Mouse (Mus musculus): ENCODE data around the gene Rsph6a. TPM values are rescaled to one million over a fixed set of nuclear protein-coding genes. Genes with fewer than 3 reads are reported as not detected.

The Rsph6a gene
- 0.11 TPM in 1 of 2 replicates, not detected in the other for polyA plus RNA-seq (2012; rRNA removed)

GRCm38 (mm10) chr7:19054047-19054776, at the start of gene Rsph6a:
Gene Rsph6a (plus strand): TSS chr7:19054690.
- 44% methylated on average over 33 of the region's 33 CpGs for WGBS
- no peak for DNase-seq (ENCODE audit: low read depth, low spot score)

GRCm38 (mm10) chr7:19005417-19006121, 48.9 kb upstream of the Rsph6a start:
- no peak for DNase-seq (ENCODE audit: low read depth, low spot score)
- 37% methylated on average over 34 of the region's 34 CpGs for WGBS

- WGBS: 3% methylated on average over 12 of the region's 12 CpGs
- no peak for DNase-seq (ENCODE audit: low read depth, low spot score)
These were observed 48.0 kb upstream of the Rsph6a start for GRCm38 (mm10) chr7:19006476-19006875.

GRCm38 (mm10) chr7:19007026-19007977, 47.2 kb upstream of the Rsph6a start:
- WGBS: 28% methylated on average over 13 of the region's 13 CpGs

GRCm38 (mm10) chr7:19010581-19010980, 43.9 kb upstream of the Rsph6a start:
- 57% methylated on average over 7 of the region's 7 CpGs for WGBS

More at GRCm38 (mm10) chr7:19007026-19007977, 47.2 kb upstream of the Rsph6a start:
- no peak for DNase-seq (ENCODE audit: low read depth, low spot score)

GRCm38 (mm10) chr7:19012025-19012621, 42.4 kb upstream of the Rsph6a start:
- 2% methylated on average over 31 of the region's 31 CpGs for WGBS
- DNase-seq (ENCODE audit: low read depth, low spot score): no peak

More at GRCm38 (mm10) chr7:19010581-19010980, 43.9 kb upstream of the Rsph6a start:
- DNase-seq (ENCODE audit: low read depth, low spot score): no peak

- 30% methylated on average over 2 of the region's 2 CpGs for WGBS
- no peak for DNase-seq (ENCODE audit: low read depth, low spot score)
These were observed 41.6 kb upstream of the Rsph6a start for GRCm38 (mm10) chr7:19012882-19013281.

GRCm38 (mm10) chr7:19014452-19014851, 40.0 kb upstream of the Rsph6a start:
- 78% methylated on average over 15 of the region's 15 CpGs for WGBS
- DNase-seq (ENCODE audit: low read depth, low spot score): no peak

- no peak for DNase-seq (ENCODE audit: low read depth, low spot score)
- WGBS: 83% methylated on average over 4 of the region's 4 CpGs
These were observed 38.4 kb upstream of the Rsph6a start for GRCm38 (mm10) chr7:19016042-19016441.

- 77% methylated on average over 7 of the region's 7 CpGs for WGBS
- DNase-seq (ENCODE audit: low read depth, low spot score): no peak
These were observed 36.6 kb upstream of the Rsph6a start for GRCm38 (mm10) chr7:19017909-19018308.

- no peak for DNase-seq (ENCODE audit: low read depth, low spot score)
- 10% methylated on average over 8 of the region's 8 CpGs for WGBS
These were observed 33.4 kb upstream of the Rsph6a start for GRCm38 (mm10) chr7:19021048-19021447.

GRCm38 (mm10) chr7:19022189-19022958, 32.1 kb upstream of the Rsph6a start:
- DNase-seq (ENCODE audit: low read depth, low spot score): no peak
- 23% methylated on average over 18 of the region's 18 CpGs for WGBS

GRCm38 (mm10) chr7:19023357-19023814, 31.1 kb upstream of the Rsph6a start, which contains the start of gene Foxa3:
Gene Foxa3 (minus strand): TSS chr7:19023538.
- no peak for DNase-seq (ENCODE audit: low read depth, low spot score)
- WGBS: 1% methylated on average over 29 of the region's 30 CpGs

- DNase-seq (ENCODE audit: low read depth, low spot score): no peak
- 1% methylated on average over 40 of the region's 50 CpGs for WGBS
These were observed 30.4 kb upstream of the Rsph6a start, which contains the start of gene Sympk for GRCm38 (mm10) chr7:19024096-19024506. Gene Sympk (plus strand): TSS chr7:19024377.

GRCm38 (mm10) chr7:19024581-19025255, 29.8 kb upstream of the Rsph6a start:
- under 1% methylated on average over 36 of the region's 36 CpGs for WGBS
- no peak for DNase-seq (ENCODE audit: low read depth, low spot score)

GRCm38 (mm10) chr7:19028067-19028466, 26.4 kb upstream of the Rsph6a start:
- DNase-seq (ENCODE audit: low read depth, low spot score): no peak

GRCm38 (mm10) chr7:19029084-19029653, 25.3 kb upstream of the Rsph6a start:
- 53% methylated on average over 6 of the region's 6 CpGs for WGBS
- no peak for DNase-seq (ENCODE audit: low read depth, low spot score)

- WGBS: 88% methylated on average over 4 of the region's 4 CpGs
- DNase-seq (ENCODE audit: low read depth, low spot score): no peak
These were observed 22.8 kb upstream of the Rsph6a start for GRCm38 (mm10) chr7:19031641-19032040.

Data from large intestine, adult 2 months (tissue).